Mouse (Mus musculus) lung, adult 18-20 months (tissue): ENCODE measurements around the gene Luzp1.

Source experiments
- DNase-seq, 2 experiments: peaks; one replicate each; pipeline ENCODE4 v3.0.0; 2022; ENCODE audit warnings: mixed read lengths in 2 of 2

Gene Luzp1

GRCm38 (mm10) chr4:136469371-136469903 lies at the start of gene Luzp1:
Luzp1 (plus strand) TSS chr4:136469761.
- peak; percentile 93 to 94 for DNase-seq

DNA sequence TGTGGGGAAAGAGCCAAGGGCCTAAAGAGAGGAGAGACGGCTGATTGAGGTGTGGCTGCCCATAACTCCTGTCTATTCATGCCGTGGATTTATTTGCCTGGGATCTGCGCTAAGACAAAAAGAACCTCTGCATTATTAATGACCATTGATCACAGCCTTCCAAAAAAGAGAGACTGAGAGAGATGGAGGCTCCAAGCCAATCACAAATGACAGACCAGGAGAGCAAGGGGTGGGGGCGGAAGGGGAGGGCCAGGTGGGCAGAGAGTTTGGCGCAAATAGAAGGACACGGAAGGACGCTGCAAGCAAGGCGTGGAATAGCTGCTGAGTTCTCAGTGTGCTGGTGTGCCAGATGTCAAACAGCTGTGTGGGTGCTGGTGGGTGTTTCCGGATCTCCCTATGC lies 46.3 kb upstream of the Luzp1 start, which contains the start of gene Htr1d:
TSS of gene Htr1d (plus strand) at position 301 of the 400 bp plus-strand sequence.
- DNase-seq: no peak

DNA sequence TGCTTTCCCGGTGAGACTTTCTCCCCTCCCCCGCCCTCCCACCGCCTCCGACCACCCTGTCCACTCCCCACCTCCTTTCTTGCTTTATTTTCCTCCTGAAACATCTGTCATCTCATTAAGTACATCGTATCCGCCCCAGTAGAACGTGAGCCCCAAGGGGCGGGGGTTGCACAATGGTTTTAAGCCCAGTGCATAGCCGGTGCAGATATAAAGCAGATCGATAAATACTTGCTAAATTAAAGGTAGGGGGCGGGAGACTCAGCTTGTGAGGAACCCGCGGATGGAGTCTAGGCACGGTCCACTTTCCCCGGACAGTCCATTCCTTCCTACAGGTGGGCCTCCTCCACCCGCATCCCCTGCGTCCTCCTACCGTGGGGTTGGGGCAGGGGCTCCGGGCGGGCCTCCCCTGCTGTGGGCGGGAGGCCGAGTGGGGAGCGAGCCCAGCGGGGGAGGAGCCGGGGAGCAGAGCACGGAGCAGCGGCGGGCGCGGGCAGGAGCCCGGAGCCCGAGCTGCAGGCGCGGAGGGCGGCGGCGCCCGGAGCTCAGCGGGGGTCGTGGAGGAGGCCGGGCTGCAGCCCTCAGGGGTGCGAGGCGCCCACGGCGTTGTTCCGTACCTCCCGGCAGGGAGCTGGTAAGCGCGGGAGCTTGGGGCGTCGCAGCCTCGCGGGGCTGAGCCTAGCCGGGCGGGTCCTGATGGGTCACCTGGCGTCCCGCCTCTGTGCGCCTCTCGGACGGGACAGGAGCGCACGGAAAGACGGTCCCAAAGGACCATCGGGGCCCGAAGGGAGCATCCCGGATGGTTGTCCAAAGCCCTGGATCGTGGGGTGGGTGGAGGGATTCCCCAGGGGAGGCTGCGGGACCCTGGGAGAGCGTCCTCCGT lies 45.2 kb upstream of the Luzp1 start:
- DNase-seq: no peak

GRCm38 (mm10) chr4:136425000-136425288 lies 44.6 kb upstream of the Luzp1 start:
- DNase-seq: peak; percentile 9 to 35

GRCm38 (mm10) chr4:136430609-136431375 lies 38.8 kb upstream of the Luzp1 start:
- DNase-seq: no peak

DNA sequence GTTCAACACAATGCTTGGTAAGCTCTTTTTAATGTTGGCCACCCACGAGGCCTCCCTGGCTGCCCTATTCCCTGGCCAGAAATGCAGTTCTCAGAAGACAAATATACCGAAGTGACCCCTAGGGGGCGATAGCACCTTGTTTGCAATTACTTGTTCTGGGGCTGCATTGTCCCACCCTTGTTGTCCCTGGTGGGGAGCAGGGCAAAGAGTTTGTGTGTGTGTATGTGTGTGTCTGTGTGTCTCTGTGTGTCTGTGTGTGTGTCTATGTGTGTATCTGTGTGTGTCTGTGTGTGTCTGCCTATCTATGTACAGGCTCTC lies 38.2 kb upstream of the Luzp1 start:
- peak; percentile 19 to 67 for DNase-seq

GRCm38 (mm10) chr4:136434029-136434428 lies 35.5 kb upstream of the Luzp1 start:
- no peak for DNase-seq

GRCm38 (mm10) chr4:136439106-136439505 lies 30.5 kb upstream of the Luzp1 start:
- peak in 1 of 2 experiments; percentile 52 for DNase-seq

DNA sequence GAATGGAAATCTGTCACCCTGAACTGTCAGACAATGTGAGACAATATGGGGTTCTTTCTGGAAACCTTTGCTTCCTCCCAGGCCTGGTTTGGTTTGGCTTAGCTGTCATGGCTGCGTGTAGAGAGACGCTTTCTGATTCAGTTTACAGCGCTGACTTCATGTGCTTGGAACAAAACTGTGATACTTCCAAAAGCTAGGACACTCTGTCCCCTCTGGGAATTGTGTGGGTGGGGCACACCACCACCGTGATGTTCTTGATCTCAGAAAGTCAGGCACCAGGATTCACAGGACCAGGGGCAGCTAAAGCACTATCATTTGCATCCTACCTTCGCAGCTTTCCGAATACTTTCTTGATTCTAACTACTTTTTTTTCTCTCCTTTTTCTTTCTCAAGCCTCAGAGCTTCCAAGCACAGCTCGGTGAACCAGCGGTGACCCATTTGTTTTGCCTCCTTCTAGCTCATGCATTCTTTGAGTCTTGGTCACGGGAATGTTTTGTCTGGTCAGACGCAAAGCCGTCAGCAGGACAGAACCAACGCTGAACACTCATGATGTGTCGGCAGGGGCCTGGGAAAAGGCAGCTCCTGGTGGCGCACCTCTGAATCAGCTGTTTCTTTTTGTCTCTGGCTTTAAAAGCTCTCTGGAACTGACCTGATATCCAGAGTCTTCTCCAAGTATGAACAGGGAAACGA lies 28.1 kb upstream of the Luzp1 start:
- no peak for DNase-seq

DNA sequence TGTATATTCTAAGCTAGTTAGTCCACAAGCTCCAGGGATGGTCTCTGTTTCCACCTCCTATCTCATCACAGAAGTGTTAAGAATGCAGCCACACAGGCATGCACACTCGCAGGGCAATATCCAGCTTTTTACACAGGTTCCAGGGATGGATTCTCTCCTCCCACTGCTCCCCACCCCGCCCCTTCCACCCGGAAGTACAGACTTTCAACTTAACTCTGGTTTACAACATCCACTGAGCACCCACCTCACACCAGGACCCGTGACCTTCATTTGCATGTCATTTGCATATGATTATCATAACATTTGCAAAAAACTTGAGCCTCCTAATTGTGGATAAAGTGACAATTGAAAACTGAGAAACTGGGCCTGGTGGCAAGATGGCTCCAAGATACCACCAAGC lies 25.0 kb upstream of the Luzp1 start:
- no peak for DNase-seq

GRCm38 (mm10) chr4:136449795-136450194 lies 19.8 kb upstream of the Luzp1 start:
- no peak for DNase-seq

DNA sequence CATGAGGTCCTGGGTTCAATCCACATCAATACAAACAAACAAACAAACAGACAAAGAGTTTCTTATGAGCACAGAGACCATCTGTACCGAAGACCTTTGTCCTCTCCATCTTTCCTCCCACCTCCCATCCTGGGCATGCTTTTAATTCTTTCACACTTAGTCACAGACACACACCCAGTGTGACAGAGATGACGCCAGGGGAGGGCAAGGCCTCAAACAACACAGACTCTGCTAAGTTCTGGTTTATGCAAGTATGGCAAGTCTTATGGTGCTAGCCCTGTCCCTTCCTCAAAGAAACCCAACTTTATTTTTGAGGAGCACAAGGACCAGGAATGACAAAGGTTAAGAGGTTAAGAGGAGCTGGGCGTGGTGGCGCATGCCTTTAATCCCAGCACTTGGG lies 19.3 kb upstream of the Luzp1 start:
- DNase-seq: no peak

DNA sequence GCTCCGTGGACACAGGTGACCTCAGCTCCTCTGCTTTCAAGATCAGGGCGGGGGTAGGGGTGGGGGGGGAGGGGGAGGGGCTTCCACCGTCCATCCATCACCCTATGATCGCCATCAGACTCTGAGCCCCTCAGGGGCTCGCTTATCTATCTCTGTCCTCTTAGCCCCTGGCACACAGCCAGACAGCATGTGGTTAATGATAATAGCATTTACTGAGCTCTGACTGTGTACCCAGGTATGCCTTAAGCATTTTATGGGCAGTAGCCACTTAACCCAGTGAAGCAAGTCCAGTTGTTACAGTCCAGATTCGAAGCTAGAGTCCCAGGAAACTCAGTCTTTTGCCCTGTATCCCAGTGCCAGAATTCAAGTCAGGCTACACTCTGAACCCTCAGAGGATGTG lies 18.0 kb upstream of the Luzp1 start:
- DNase-seq: no peak

DNA sequence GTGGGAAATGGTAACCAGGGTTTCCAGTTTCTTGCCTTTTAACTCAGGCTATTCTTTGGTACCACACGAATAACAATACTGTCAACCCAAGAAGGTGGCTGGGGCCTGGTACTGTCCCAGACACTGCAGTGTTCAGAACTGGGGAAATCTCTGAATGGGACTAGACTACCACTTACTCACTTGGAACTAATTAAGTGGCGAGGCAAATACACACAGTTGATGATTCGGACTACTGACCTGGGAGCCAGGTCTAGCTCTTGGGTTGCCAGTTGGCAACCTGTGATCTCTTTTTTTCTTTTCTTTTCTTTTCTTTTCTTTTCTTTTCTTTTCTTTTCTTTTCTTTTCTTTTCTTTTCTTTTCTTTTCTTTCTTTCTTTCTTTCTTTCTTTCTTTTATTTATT lies 17.3 kb upstream of the Luzp1 start:
- no peak for DNase-seq

GRCm38 (mm10) chr4:136452792-136453191 lies 16.8 kb upstream of the Luzp1 start:
- DNase-seq: no peak

GRCm38 (mm10) chr4:136454850-136455260 lies 14.7 kb upstream of the Luzp1 start:
- DNase-seq: peak; percentile 71 to 79

DNA sequence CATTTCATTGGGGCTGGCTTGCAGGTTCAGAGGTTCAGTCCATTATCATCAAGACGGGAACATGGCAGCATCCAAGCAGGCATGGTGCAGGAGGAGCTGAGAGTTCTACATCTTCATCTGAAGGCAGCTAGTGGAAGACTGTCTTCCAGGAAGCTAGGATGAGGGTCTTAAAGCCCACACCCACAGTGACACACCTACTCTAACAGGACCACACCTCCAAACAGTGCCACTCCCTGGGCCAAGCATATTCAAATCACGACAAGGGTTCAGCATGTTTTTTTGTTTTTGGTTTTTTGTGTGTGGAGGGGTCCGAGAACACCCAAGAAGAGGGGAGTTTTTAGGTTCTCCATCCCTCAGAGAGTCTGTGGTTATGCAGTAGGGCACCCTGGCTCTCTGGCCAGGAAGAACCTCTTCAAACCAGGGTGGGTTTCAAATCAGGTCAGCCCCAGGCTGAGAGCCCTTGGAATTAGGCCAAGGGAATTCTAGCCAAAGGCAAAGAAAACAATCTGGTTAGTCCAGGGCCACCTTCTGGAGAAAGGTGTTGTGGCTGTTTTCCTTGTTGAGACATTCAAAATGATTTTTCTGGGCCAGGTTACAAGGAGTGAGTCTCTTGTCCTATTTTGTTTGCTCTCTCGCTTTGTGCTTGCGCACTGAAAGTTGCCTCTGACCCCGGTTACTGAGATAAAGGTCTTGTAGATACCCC lies 12.9 kb upstream of the Luzp1 start:
- DNase-seq: no peak

GRCm38 (mm10) chr4:136458276-136458675 lies 11.3 kb upstream of the Luzp1 start:
- DNase-seq: no peak

GRCm38 (mm10) chr4:136459210-136459609 lies 10.4 kb upstream of the Luzp1 start:
- no peak for DNase-seq

GRCm38 (mm10) chr4:136461206-136461605 lies 8.4 kb upstream of the Luzp1 start:
- DNase-seq: no peak

GRCm38 (mm10) chr4:136461761-136462085 lies 7.8 kb upstream of the Luzp1 start:
- DNase-seq: no peak

DNA sequence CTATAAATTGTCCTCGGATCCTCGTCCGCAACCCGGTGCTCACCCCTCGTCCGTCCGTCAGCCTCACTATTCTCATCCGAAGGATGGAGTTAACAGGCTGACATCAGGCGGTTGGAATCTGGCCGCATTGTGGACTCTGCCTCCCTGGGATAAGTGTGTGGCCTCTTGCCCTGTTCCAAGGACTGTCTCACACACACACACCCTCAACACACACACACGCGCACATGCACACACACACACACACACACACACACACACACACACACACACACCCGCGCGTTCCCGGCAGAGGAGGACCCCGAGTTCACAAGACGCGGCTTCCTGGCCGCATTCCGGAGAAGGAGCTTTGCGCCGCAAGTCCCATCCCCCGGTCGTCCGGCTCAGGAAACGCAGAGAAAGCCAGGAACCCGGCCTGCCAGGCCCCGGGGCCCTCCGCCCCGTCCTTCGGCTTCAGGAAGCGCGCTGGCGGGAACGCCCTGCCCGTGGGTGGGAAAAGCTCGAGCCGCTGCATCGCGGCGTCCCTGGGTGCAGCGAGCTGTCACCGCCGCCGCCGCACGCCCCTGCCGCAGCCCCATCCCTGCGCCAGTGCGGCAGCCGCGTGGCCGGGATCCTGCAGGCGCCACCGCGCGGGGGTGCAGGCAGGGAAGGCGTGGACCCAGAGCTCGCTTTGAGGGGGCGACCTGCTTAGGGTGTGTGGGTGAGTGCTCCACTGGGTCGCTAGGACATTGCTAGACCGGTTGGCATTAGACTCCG lies 7.3 kb upstream of the Luzp1 start, which contains the start of gene 6030445D17Rik:
TSS of gene 6030445D17Rik (plus strand) at position 165 of the 753 bp plus-strand sequence.
- peak; percentile 89 to 91 for DNase-seq
